Mouse (Mus musculus): ENCODE measurements at regions not wholly inside any gene's neighbourhood (a gene's known extent, or its start where the extent isn't known, plus 50 kb on each side); places are given as distances from the start of the nearest gene placed in this dataset.

DNA sequence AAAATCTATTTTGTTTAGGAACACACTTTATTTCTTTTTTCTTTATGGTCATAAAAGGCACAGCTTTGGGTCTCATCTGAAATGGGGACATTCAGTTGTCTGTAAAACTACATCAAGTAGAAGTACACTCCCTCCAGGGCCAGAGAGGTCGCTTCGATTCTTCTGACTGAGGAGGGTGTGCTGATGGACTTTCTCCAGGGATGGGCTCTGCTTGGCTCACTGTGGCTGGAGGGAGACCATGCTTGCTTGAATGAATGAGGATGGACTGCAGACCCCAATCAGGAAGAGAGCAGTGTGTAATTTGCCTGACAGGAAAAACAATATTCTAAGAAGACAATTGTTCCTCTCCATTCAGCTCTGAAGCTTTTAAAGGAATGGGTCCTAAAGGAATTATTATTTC, 490.3 kb upstream of the Camk1g start:
- no peak for TF ChIP-seq CTCF (IDR thresholded peaks at IDR 0.05; ENCODE audit: borderline replicate concordance, insufficient read depth, low read depth, low read length)
- no peak for TF ChIP-seq POLR2A (IDR thresholded peaks at IDR 0.05; ENCODE audit: borderline replicate concordance, insufficient read depth, low read length)
